Mouse (Mus musculus) activated CD4-positive, CD25-positive, alpha-beta regulatory T cell, adult 4 months (primary cell): Measurements from ENCODE around the gene Zfp780b. TPM values are rescaled to one million over a fixed set of nuclear protein-coding genes. Genes with fewer than 3 reads are reported as not detected.
"Not testable (repeated sequence)": the region's sequence is repeated elsewhere in the genome, so short reads cannot be mapped to it uniquely, and the experiment has no call there.

Experiments used
- ATAC-seq: one replicate; pipeline ENCODE4 v1.8.0; 2017
- polyA plus RNA-seq, 2 experiments: library from polyadenylated mRNA; unstranded; fragments of 100-300 nt; shearing (Covaris generic); gene quantifications; one replicate each; pipeline ENCODE4 v1.2.1; 2017

Zfp780b gene
- 10 to 100 TPM; 35.1 to 37.1 TPM for polyA plus RNA-seq

- ATAC-seq, result peak; percentile 80
These were observed at the start of gene Zfp780b for GRCm38 (mm10) chr7:27978683-27979528. TSS of gene Zfp780b (minus strand) at chr7:27979171.

- no peak for ATAC-seq
These were observed 35.5 kb upstream of the Zfp780b start for GRCm38 (mm10) chr7:28014445-28014810.

- ATAC-seq, result peak; percentile 84
These were observed 34.8 kb upstream of the Zfp780b start, which contains the start of gene Zfp850 for GRCm38 (mm10) chr7:28013549-28014444. TSS of gene Zfp850 (minus strand) at chr7:28014115.

DNA sequence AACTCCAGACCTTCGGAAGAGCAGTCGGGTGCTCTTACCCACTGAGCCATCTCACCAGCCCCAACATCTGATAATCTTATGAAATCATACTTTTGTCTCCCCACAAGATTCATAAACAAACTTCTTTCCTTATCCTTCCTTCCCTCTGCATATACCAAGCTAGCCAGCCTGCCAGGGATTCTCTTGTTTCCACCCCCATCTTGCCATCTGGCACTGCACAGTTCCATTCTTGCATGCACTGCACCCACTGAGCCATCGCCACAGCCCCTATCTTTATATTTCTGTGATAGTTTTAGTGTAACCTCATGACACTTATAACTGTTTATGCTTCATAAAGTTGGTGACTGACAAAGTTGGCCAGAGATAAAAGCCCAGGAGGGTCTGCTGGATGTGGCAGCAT, 31.3 kb upstream of the Zfp780b start:
- no peak for ATAC-seq

GRCm38 (mm10) chr7:27982197-27982596, 3.2 kb upstream of the Zfp780b start:
- ATAC-seq, result no peak

DNA sequence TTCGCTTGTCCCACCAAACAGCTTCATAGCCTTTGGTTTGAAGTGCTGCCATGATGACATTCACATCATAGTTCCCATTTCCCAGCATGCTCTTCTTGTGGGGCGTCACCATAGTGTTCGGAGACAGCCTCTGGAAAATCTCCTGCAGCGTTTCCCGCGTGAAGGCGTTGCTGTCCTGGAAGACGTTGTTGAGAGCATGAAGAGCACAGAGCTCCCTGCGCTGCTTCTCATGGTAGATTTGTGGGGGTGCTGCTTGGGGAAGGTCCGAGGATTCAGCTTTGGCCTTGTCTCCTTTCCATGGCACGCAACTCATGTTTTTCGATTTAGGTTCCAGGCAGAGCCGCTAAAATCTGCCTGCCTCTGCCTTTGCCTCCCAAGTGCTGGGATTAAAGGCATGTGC, 29.5 kb downstream of the Zfp780b start:
- ATAC-seq, result not testable (repeated sequence)

DNA sequence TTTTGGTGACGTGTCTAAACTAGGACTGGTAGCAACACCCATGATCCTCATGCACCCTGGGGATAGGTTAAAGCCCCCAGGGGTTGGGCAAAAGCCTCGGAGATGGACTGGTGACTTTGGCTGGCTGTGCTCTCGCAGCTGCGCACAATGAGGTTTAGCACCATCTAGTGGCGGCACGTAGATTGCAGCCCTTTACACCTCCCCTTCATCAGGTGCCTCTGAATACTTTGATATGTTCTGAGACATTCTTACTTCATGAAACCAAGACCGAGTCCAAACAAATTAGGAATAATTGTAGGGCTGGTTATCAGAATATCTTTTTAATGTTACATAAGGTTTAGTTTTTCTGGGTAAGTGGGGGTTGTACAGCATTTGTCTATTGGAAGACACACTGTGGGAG, 37.1 kb downstream of the Zfp780b start:
- ATAC-seq, result not testable (repeated sequence)

- peak; percentile 4 for ATAC-seq
These were observed 45.2 kb downstream of the Zfp780b start for GRCm38 (mm10) chr7:27933800-27934158.

GRCm38 (mm10) chr7:27933050-27933799, 45.7 kb downstream of the Zfp780b start:
- peak; percentile 97 for ATAC-seq

DNA sequence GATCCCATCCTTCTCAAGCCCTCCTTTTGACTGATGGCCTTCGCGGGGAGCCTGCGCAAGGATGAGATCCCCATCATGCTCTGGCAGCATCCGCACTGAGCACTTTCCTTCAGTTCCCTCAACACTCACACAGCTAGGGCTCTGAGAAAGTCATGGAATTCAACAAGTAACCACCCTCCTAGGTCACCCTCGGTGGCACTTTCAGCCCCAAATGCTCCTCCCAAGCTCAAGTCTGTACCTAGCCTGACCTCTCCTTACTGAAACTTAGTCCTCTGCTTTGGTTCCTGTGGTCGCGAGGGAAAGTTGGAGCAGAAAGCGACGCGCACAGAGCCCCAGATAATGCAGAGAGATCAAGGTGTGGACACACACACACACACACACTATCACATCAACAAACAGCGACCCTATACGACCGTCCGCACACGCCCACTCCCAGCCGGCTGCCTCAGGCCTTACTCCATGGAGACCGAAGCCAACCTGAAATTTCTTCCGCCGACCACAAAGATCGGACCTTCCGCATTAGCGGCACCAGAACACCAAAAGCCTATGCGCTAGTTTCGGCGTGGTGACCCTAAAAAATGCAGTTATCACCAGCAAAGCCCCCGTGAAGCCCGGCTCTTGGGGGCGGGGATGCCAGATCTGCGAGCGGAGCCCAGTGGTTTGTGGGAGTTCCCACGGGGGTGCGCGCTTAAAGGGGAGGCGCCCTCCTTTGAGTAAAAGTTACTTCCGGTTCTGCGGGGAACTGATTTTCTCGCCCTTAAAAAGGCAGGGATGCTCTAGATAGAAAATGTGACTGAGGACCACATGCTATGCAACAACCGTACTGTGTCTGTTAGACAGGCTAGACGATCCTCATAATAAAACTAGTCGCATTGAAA, 49.9 kb downstream of the Zfp780b start, which contains the start of gene Zfp974:
Gene Zfp974 (minus strand): TSS at position 643 of the 878 bp plus-strand sequence.
- peak; percentile 40 for ATAC-seq

DNA sequence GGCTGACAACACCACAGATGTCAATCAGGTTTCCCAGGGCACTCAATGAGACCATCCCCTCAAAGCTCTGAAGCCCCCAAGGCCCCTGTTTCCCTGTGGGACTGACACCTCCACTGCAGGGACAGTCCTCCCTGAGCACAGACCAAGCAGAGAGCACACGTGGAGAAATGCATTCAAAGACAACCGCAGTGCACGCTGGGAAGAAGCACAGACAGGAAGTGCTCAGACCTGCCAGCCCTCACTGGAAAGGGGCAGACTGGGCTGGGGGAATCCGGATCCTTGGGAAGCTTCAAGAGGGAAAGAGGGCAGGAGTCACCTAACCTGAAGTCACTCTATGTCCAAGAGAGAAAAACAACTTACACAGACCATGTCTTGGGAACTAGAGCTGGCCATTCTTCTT, 51.9 kb downstream of the Zfp780b start:
- not testable (repeated sequence) for ATAC-seq

- ATAC-seq, result not testable (repeated sequence)
These were observed 68.0 kb downstream of the Zfp780b start for GRCm38 (mm10) chr7:27910952-27911351.

Other genes with a start within 250 kb of the Zfp780b start
- 1 to 10 TPM; 7.0 to 8.0 TPM for gene Zfp60, start 247.8 kb downstream of the Zfp780b start, polyA plus RNA-seq
- 1 to 10 TPM; 5.5 to 7.3 TPM for gene Zfp626, start 172.0 kb downstream of the Zfp780b start, polyA plus RNA-seq
- gene Zfp59, start 140.6 kb downstream of the Zfp780b start, polyA plus RNA-seq, result 1 to 10 TPM; 5.2 to 5.6 TPM
- 1 to 10 TPM; 7.0 to 9.5 TPM for gene Zfp607a, start 121.6 kb downstream of the Zfp780b start, polyA plus RNA-seq
- gene Zfp974, start 49.7 kb downstream of the Zfp780b start, polyA plus RNA-seq, result 1 to 10 TPM; 3.3 to 4.5 TPM
- 1 to 10 TPM; 6.2 to 6.5 TPM for gene Zfp850, start 34.9 kb upstream of the Zfp780b start, polyA plus RNA-seq
- gene Psmc4, start 70.9 kb upstream of the Zfp780b start, polyA plus RNA-seq, result 100 to 1,000 TPM; 172 to 224 TPM
- under 1 TPM in 1 of 2 experiments, not detected in 1; 0.19 TPM for gene Fcgbp, start 92.1 kb upstream of the Zfp780b start, polyA plus RNA-seq
- not detected for gene 9530053A07Rik, start 150.3 kb upstream of the Zfp780b start, polyA plus RNA-seq
- gene Fbl, start 190.5 kb upstream of the Zfp780b start, polyA plus RNA-seq, result 10 to 100 TPM; 57.9 to 70.7 TPM
- gene Dyrk1b, start 200.3 kb upstream of the Zfp780b start, polyA plus RNA-seq, result 1 to 10 TPM; 1.2 to 1.5 TPM